Mouse (Mus musculus) forebrain, embryonic 11.5 days (tissue): Measurements from ENCODE around the gene Vmn1r43. TPM values are rescaled to one million over a fixed set of nuclear protein-coding genes. Genes with fewer than 3 reads are reported as not detected.

Source experiments
- ATAC-seq: fragments of 200-750 bp; cut with Nextera tagmentation; replicated peaks from 2 replicates; pipeline ENCODE4 v1.8.0; 2017; ENCODE audit warnings: moderate TSS enrichment; ENCODE audit not compliant: low FRiP score
- DNase-seq: peaks from one replicate; pipeline ENCODE4 v3.0.0-alpha.2; 2017; ENCODE audit warnings: low spot score
- H3K27ac ChIP-seq: fragments of 300-500 bp; sonication (generic); 2 replicates; pipeline ENCODE4 v1.5.1; 2014; ENCODE audit warnings: low read depth, low read length
- H3K27me3 ChIP-seq: fragments of 300-500 bp; sonication (generic); 2 replicates; pipeline ENCODE4 v1.6.1; 2014; ENCODE audit warnings: mild to moderate bottlenecking, low read length, mixed read lengths; ENCODE audit not compliant: control insufficient read depth, insufficient read depth
- H3K36me3 ChIP-seq: fragments of 300-500 bp; sonication (generic); 2 replicates; pipeline ENCODE4 v1.6.1; 2014; ENCODE audit warnings: mild to moderate bottlenecking, low read length, moderate library complexity, mixed read lengths; ENCODE audit not compliant: control insufficient read depth, insufficient read depth
- H3K4me1 ChIP-seq: fragments of 300-500 bp; sonication (generic); replicated peaks from 2 replicates; pipeline ENCODE4 v1.6.1; 2014; ENCODE audit warnings: low read length, mixed read lengths; ENCODE audit not compliant: control insufficient read depth, insufficient read depth
- H3K4me2 ChIP-seq: fragments of 300-500 bp; sonication (generic); 2 replicates; pipeline ENCODE4 v1.6.1; 2014; ENCODE audit warnings: low read depth, mild to moderate bottlenecking, low read length, moderate library complexity, mixed read lengths; ENCODE audit not compliant: severe bottlenecking
- H3K4me3 ChIP-seq: fragments of 300-500 bp; sonication (generic); 2 replicates; pipeline ENCODE4 v1.5.1; 2014; ENCODE audit warnings: low read depth, low read length
- H3K9ac ChIP-seq: fragments of 300-500 bp; sonication (generic); 2 replicates; pipeline ENCODE4 v1.6.1; 2014; ENCODE audit warnings: low read length
- H3K9me3 ChIP-seq: fragments of 300-500 bp; sonication (generic); 2 replicates; pipeline ENCODE4 v1.6.1; 2016; ENCODE audit warnings: low read length, mixed read lengths; ENCODE audit not compliant: control insufficient read depth
- WGBS: fragments of 180-500 bp; shearing (Covaris S2); extraction: QIAGEN DNeasy Blood & Tissue Kit; methylation state at CpG from one replicate; pipeline ENCODE4 v1.1.7; 2014; 5-methylcytosine and 5-hydroxymethylcytosine counted together
- polyA plus RNA-seq: library from polyadenylated mRNA; unstranded; fragments of >200 nt; fragmentation: Nextera tagmentation; extraction: Ambion mirVana; gene quantifications from 2 replicates; pipeline ENCODE4 v1.2.1, GENCODE M21; 2014

The Vmn1r43 gene
- polyA plus RNA-seq, 1 experiment from 2014 or later = not detected

DNA sequence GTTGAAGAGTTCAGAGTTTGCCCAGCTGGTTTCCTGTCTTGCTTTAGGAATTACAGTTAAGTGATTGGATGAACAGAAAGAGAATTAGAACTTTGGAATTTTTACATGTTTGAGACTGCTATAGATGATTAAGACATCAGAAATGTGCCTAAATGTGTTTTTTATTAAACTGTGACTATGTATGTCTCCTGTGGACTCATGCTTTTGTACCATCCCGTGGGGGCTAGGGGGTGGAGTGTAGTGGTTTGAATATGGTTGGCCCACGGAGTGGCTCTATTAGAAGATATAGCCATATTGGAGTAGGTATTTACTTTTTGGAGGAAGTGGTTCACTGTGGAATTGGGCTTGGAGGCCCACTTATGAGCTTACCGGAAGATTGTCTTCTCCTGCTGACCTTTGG lies 18.7 kb downstream of the Vmn1r43 start:
- Histone ChIP-seq H3K9ac (no peak overlapping the region), H3K4me3 (no peak overlapping the region), H3K4me1 (no peaks in the 10 kb centered on the region), H3K36me3 (no peaks in the 10 kb centered on the region), H3K27ac (no peak overlapping the region), H3K27me3 (no peaks in the 10 kb centered on the region), H3K4me2 (no peak overlapping the region), H3K9me3 (peaks cover 5% of the 10 kb centered on the region; the same call in 1 of the 2 replicates)
- DNase-seq = no peak
- 83% methylated on average over 3 of the region's 3 CpGs for WGBS
- ATAC-seq = no peak

Other genes starting within 250 kb of the Vmn1r43 start
- gene Txnrd3, start 232.4 kb downstream of the Vmn1r43 start, polyA plus RNA-seq = 8.6 and 9.9 TPM in 2 replicates
- gene Vmn1r40, start 168.9 kb downstream of the Vmn1r43 start, polyA plus RNA-seq = not detected in 2 replicates
- gene Vmn1r41, start 135.6 kb downstream of the Vmn1r43 start, polyA plus RNA-seq = not detected in 2 replicates
- gene Vmn1r42, start within 50 bp of the Vmn1r43 start, polyA plus RNA-seq = not detected in 2 replicates
- not detected in 2 replicates for gene Vmn1r44, start 7.2 kb upstream of the Vmn1r43 start, polyA plus RNA-seq
- gene Vmn1r45, start 64.2 kb upstream of the Vmn1r43 start, polyA plus RNA-seq = not detected in 2 replicates
- gene Vmn1r46, start 92.9 kb upstream of the Vmn1r43 start, polyA plus RNA-seq = not detected in 2 replicates
- gene Vmn1r47, start 139.7 kb upstream of the Vmn1r43 start, polyA plus RNA-seq = not detected in 2 replicates
- gene Vmn1r48, start 160.4 kb upstream of the Vmn1r43 start, polyA plus RNA-seq = not detected in 2 replicates
- not detected in 2 replicates for gene Vmn1r49, start 202.1 kb upstream of the Vmn1r43 start, polyA plus RNA-seq
- gene Vmn1r50, start 225.0 kb upstream of the Vmn1r43 start, polyA plus RNA-seq = not detected in 2 replicates
- not detected in 2 replicates for gene Vmn1r51, start 246.2 kb upstream of the Vmn1r43 start, polyA plus RNA-seq